Mouse (Mus musculus): Measurements from ENCODE around the gene Hyal1. TPM values are rescaled to one million over a fixed set of nuclear protein-coding genes. Genes with fewer than 3 reads are reported as not detected.

The Hyal1 gene
- total RNA-seq, 2 experiments from 2014 or later: 4.4 to 6.8 TPM

DNA sequence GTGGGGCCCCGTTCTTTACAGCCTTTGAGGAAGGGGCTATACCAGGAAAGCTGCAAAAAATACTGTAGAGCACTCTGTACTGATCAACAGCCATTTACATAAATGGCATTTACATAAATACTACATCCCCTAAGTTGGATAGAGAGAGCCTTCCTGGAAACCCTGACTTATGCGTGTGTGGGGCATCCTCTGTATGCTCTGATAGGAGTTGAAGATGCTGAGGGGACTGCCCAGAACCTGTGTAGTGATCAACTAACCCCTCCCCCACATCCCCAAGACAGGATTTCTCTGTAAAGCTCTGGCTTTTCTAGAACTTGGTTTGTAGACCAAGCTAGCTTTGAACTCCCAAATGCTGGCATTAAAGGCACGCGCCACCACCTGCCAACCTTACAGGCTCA is 32.7 kb downstream of the Hyal1 start:
- intact Hi-C loops (cut with DNase I): no loop called here

DNA sequence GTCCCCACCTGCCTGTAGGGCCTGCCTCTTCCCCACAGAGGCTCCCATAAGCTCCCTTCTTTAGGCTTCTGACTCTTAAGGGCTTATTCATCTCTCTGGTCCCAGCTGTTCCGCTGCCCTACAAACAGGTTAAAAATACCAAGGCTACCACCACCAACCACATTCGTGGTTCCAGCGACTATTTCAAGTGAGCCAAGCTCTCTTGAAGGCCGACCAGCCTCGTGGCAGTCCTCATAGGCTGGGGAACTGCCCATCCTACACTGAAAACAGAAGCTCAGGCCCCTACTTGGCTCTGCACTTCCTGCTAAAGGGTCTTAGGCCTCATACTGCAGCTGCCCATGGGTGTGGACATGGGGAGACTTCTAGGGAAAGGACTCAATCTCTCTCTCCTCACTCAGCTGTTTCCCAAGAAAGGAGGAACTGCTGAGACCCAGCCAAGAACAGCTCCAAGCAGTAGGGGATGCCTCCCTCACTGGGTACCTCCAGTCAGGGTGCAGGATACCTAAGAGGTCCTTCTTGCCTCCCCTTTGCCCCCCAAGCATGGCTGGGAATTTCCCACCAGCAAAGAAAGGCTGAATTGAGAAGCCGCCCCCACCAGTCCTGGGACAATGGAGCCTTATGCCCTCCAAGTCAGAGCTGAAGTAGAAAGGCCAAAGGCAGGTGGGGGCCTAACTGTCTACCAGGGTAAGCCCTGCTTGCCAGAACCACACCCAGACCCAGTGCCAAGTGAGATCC is 34.9 kb downstream of the Hyal1 start:
- intact Hi-C loops (cut with DNase I): loop anchor here (2.0 kb wide), 1 partner anchor 21 kb away; no protein-coding TSS in a partner anchor
- peak; percentile 35 to 43 for DNase-seq (ENCODE audit: low spot score in 2 of 2)

More for the DNA sequence above, 32.7 kb downstream of the Hyal1 start:
- DNase-seq (ENCODE audit: low spot score in 2 of 2): no peak

DNA sequence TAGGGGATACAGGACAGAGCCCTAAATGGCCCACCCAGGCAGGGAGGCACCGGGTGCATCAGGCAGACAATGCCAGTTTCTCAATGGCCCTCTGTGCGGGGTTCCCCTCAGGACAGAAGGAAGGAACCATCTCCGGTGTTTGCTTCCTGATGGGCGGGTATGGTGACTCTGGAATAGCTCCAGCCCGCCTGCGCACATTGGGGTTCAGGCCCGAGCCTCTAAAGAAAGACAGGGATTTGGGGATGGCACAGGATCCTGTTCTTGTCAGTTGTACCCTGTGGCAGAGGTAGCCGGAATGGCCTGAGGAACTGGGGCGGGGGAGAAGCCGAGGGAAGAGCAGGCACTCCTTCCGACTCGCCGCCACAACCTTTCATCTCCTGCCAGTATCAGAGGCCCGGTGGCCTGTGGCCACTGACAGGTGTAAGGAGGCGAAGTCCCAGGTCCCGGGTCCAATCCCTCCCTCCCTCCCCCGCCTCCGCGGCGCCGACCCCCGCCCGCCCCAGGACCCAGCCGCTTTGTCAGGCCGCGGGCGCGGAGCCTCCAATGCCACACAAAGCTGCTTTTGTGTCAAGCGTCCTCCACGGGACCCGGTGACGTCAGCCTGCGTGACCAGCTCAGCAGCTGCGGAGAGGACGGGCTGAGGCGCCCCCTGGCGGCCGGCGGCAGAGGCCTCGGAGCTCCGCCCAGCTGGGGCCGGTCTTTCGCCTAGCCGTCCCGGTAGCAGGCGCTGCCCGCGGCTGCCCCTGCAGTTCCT is 35.6 kb downstream of the Hyal1 start:
- peak; percentile 98 to 100 for DNase-seq (ENCODE audit: low spot score in 2 of 2)
- intact Hi-C loops (cut with DNase I): loop anchor here (2.0 kb wide), 1 partner anchor 20 kb away; no protein-coding TSS in a partner anchor

DNA sequence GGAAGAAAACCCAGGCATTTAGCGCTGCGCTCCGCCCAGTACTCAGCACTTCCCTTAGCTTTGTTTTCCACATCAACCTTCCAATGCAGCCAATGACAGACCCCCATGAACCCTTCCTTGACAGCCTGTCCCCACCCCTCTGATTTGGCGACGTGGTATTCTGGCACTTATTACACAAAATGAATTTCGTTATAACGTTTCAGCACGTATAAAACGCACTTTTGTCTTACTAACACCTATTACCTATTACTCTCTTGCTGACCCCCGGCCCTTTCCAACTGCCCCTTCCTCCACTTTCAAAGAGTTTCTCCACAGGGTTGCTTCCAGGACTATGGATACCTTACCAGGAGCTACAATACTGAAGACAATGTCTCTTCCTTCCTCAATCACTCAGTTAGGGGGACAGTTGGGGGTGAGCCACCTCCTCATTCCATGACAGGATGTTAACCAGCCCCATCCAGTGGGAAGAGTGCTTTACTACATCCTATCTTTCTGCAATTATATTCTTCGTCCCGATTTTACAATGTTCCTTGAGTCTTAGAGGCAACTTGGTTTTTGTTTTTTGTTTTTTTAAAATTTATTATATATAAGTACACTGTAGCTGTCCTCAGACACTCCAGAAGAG is 36.3 kb downstream of the Hyal1 start:
- intact Hi-C loops (cut with DNase I): loop anchor here (2.0 kb wide), 1 partner anchor 20 kb away; no protein-coding TSS in a partner anchor
- no peak for DNase-seq (ENCODE audit: low spot score in 2 of 2)

DNA sequence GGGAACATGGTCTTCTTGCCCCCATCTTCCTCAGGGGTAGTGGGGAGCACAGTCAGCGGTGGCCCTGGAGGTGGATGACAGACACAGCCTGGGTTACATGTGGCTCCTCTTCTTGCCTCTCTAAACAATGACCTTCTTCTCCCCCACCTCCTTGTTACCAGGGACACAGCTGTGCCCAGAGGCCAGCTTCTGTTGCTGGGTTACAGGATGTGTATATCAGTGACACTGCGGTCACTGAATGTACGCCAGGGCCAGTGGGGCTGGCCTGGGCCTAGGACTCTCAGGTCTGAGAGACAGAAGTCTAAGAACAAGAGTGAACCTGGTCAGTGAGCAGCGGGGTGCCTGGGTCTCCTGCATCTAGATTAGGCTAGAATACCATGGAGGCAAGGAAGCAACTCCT is 38.3 kb downstream of the Hyal1 start:
- intact Hi-C loops (cut with DNase I): no loop called here
- no peak for DNase-seq (ENCODE audit: low spot score in 2 of 2)

DNA sequence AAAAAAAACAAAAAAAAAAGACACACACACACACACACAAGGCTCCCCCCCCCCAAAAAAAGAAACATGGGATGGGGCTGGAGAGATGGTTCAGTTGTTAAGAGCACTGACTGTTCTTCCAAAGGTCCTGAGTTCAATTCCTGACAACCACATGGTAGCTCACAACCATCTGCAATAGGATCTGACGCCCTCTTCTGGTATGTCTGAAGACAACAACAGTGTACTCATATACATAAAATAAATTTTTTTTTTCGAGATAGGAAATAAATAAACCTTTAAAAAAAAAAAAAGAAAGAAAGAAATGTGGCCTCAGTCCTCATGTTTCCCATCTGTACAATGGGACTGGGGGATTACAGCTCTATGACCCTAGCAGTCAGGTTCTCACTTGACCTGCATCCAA is 40.7 kb downstream of the Hyal1 start:
- no peak for DNase-seq (ENCODE audit: low spot score in 2 of 2)
- intact Hi-C loops (cut with DNase I): no loop called here

DNA sequence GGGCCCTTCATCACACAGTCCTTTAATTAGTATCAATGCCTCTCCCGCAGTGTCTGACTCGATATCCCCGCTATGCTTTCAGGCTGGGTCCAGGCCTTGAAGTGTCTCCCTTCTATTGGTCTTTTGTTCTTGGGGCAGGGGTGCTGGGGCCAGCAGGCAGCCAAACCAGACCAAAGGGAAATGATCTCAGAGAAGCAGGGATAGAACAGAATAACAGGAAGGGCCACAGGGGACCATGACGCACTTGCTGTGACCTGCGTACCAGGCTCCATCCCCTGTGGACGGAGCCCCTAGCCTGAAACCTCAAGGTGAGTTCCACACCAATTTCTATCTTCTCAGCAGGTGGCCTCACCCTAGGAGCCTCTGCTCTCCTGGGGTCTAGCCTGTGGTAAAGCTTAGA is 41.4 kb downstream of the Hyal1 start:
- intact Hi-C loops (cut with DNase I): no loop called here

DNA sequence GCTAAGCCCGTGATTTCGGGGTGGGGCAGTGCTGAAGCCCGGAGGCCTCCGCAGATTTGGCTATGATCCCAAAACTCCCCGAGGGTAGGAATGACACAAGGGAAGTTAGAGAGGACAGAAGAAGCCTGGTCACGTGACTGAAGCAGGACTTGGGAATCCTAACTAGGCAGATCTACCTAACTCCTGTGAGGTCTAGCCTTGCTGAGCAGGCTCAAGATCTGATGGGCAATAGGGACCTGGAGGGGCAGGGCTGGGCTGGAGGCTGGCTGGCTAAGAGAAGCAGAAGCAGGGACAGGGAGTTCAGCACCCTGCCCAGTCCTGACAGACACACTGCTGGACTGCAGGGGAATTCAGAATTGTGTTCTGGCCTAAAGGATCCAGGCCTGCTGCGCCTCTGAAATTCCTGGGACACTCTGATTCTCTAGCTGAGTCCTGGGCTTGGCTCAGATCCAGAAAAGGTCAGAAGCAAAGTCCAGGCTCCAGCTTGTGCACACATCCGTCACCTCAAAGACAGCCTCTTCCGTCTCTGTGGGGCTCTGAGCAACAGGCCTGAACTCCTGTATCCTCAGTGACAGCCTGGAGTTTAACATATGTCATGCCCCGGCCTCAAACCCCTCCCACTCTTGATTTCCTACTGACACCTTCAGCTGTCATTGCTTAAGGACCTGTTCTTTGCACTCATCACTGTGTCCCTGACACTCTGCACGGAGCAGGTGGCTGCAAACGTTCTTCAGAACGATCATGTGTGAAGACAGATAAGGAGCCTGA is 42.2 kb downstream of the Hyal1 start:
- no peak for DNase-seq (ENCODE audit: low spot score in 2 of 2)

More for the DNA sequence above, 41.4 kb downstream of the Hyal1 start:
- no peak for DNase-seq (ENCODE audit: low spot score in 2 of 2)

DNA sequence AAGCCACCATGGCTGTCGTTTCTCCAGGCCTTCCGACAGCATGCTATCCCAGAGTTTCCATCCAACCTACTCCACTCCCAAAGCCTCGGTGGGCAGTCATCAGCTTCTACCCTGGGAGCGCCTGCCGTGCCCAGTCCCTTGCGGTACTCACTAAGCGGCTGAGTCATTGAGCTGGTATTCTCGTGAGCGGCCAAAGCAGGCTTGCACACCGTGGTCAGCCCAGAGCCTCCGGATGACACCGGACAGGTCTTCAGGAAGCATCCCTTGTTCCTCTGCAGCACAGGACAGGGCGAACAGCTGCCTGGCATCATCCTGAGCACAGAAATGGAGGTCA is 42.8 kb downstream of the Hyal1 start:
- intact Hi-C loops (cut with DNase I): no loop called here
- DNase-seq (ENCODE audit: low spot score in 2 of 2): no peak

More for the DNA sequence above, 42.2 kb downstream of the Hyal1 start:
- intact Hi-C loops (cut with DNase I): no loop called here

DNA sequence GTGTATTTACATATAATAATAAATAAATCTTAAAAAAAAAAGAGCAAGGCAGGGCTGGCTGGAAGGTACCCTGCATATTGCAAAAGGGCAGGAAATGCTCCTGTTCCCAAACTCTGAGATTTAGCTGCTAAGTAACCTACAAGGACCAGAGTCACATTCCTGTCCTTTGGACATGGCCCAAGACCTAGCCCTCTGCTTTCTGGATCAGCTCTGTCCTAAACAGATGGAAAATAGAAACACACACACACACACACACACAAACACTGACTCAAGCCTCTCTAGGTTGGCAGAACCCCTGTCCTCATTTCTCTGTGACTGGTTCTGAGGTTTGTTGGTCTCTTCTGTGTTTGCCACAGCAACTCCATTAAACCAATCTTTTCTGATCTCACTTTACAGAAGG is 44.2 kb downstream of the Hyal1 start:
- intact Hi-C loops (cut with DNase I): no loop called here
- DNase-seq (ENCODE audit: low spot score in 2 of 2): no peak

DNA sequence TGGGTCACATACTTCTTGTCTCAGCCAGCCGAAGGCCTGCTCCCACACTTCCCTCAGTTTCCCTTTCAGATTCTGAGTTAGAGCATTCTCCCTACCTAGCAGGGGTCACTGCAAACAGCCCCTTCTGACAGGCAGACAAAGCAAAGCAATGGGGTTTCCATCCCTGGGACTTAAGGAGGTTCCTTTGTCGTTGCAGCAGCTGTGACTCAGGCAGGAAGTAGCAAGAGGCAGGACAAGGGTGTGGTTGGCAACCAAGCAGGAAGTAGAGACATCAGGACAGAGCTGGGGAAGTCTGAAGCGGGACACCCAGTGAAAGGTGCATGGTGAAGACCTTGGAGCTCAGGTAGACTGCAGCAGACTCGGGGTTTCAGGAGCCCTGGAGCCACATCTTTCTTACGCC is 47.8 kb downstream of the Hyal1 start:
- no peak for DNase-seq (ENCODE audit: low spot score in 2 of 2)

DNA sequence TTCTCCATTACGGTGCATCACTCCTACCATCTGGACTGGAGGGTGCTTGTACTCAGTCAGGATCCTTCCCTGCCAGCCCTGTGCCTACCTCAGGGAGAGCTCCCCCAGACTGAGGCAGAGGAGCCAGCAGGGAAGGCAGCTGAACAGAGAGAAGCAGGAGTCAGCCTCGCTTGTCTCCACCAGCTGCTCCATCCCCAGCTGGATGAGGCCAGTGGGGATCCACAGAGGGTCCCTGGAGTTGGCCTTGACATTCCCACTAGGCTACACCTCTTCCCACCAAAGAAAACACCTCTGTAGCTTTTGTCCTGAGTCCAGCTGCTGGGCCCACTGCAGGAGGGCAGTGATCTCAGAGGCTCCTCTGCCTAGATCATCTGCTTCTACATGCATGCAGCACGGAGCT is 48.2 kb downstream of the Hyal1 start:
- intact Hi-C loops (cut with DNase I): no loop called here
- DNase-seq (ENCODE audit: low spot score in 2 of 2): no peak

More for the DNA sequence above, 47.8 kb downstream of the Hyal1 start:
- intact Hi-C loops (cut with DNase I): no loop called here

DNA sequence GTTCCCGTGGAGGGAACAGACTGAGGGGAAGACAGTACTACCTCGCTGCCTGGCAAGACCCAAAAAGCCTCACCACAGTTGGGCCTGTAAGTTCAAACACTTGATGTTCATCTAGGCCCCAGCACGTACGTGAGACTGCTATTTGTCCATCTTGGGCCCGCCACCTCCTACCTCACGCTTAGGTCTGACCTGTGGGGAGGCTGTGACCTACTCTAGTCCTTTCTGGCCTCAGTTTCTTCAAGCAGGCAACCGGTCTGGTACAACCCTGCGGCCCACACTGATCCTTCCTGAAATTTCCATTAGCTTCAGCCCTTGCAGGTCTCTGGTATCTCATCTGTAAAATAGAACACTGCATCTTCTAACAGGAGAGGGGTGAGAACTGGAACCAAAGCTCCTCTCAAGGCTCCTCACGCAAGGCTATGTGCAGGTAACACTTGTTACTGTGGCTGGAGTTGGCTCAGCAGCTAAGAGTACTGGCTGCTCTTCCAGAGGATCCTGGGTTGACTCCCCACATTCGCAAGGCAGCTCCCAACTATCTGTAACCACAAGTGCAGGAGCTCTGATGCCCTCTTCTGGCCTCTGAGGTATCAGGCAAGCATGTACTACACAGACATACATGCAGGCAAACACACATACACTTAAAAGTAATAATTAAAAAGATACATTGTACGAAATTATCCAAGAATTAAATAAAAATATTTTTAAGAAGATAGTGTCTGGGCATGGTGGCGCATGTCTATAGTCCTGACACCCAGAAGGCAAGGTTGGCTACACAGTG is 48.8 kb downstream of the Hyal1 start:
- no peak for DNase-seq (ENCODE audit: low spot score in 2 of 2)
- intact Hi-C loops (cut with DNase I): loop anchor here (1.0 kb wide), 1 partner anchor 19 kb away; no protein-coding TSS in a partner anchor

DNA sequence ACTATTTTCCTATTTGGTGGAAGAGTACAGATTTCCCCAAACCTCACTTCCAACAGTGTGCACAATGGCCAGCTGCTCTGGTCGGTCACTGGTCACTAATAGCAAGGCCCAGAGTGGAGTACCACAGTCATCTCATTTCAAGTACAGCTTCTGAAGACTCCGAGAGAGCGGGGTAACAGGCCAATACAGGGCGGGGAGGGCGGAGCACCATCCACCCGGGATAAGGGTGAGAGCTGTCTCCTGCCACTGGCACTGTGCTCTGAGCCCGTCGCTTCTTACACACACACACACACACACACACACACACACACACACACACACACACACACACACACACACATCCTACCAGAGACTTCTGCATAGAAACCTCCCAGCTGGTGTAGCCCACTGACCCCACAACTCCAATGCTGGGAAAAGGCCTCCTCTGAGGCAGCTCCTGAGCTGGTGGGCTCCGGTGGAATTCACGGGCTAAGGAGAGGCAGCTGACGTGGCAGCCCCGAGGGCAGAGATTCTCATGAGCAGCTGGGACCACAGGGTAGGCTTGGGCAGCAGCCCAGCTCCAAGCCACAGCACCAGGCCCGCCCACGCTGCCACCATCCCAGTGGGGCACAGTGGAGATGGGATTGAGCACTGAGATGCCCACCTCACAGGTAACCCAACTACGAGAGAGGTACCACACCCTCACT is 49.6 kb downstream of the Hyal1 start:
- DNase-seq (ENCODE audit: low spot score in 2 of 2): peak in 1 of 2 experiments; percentile 45
- intact Hi-C loops (cut with DNase I): loop anchor here (1.0 kb wide), 1 partner anchor 18 kb away; no protein-coding TSS in a partner anchor

DNA sequence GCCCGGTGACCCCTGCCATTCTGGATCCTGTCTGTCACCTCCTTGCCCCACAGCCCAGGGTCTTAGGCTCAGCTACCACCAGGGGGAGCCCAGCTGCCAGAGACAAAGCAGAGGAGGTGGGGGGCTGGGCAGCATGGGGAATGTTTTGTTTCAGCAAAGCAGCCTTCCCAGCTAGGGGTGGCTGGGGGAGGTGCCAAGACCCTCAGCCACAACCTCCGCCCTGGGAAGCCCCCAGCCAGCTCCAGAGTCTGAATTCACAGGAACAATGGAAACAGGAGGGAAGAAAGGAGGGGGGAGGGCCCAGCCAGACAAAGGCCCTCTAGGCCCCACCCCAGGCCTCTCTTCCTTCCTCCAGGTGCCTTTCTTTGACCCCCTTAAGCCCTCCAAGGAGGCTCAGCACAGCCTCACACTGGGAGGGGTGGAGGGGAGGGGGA is 50.1 kb downstream of the Hyal1 start:
- DNase-seq (ENCODE audit: low spot score in 2 of 2): peak; percentile 64 to 73
- intact Hi-C loops (cut with DNase I): loop anchor here (1.0 kb wide), 1 partner anchor 17 kb away; no protein-coding TSS in a partner anchor

DNA sequence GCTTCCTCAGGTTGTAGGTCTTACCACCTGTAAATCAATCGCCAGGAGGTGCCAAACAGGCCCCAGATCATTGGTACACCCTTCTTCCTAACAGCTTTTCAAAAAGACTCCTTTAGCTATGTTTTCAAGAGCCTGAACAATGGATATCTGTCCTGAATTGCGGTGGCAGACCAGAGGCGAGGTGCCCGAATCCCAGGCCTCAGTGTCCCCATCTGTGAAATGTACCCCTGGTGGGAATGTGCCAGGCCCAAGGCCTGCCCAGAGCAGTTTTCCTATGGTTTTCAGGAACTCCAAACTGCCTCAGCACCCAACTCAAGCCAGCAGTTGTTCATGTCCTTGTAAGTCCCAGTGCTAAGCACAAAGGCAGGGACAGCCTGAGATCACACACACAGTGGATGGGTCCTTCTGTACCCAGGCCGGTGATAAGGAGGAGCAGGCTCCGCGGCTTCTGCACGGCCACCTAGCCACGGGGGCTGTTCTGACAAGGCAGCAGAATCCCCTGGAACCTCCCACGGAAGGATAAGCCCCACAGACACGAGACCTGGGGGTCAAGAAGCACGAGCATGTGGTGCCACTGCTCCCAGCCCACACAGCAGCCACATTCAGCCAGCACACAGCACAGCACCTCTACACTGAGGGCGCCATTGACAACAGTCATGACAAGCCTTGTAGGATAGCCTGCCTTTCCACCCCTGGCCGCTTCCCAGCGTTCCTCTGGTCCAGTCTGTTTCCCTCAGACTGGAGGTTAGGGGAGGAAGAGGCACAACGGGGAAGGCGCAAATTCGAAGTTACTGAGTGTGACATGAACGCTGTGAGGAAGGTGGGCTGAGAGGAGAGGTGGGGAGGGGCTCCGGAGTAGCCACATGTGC is 50.9 kb downstream of the Hyal1 start:
- DNase-seq (ENCODE audit: low spot score in 2 of 2): no peak
- intact Hi-C loops (cut with DNase I): no loop called here

DNA sequence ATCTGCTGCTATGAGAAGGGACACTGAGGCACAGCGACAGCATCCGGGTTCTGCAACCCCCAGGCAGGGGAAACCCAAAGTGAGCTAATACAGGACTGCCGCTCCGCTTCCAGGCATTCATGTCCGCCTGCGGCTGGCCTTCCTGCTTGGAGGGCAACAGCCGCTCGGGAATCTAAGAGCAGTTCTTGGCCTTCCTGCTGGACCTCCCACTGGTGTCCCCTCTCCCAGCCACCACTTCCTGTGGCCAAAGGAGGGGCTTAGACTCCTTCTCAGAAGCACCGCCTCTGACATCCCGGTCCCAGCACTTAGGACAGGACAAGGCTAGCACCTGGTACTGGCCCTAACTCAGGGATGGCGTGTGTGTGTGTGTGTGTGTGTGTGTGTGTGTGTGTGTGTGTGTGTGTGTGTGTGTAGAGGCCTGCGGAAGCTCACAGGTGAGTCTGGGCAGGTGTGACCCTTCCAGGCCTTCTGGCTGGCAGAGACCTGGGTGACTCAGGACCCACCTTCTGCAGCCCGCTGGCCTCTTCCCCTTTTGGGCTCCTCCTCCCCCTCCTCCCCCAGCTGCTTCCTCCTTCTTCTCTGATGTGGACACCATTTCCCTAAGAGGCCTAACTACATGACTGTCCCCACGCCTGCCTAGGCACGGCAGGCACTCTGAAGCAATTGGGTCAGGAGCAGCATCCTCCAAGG is 52.1 kb downstream of the Hyal1 start:
- DNase-seq (ENCODE audit: low spot score in 2 of 2): no peak

More for the DNA sequence above, 52.1 kb downstream of the Hyal1 start:
- intact Hi-C loops (cut with DNase I): no loop called here

Data from left cerebral cortex, postnatal 36 days (tissue).